Mouse (Mus musculus): Measurements from ENCODE around the gene Sobp. TPM values are rescaled to one million over a fixed set of nuclear protein-coding genes. Genes with fewer than 3 reads are reported as not detected.

Sobp gene
- total RNA-seq, 1 experiment = 0.31 TPM

GRCm38 (mm10) chr10:42989910-42990309 is 184.4 kb downstream of the Sobp start:
- TF ChIP-seq MAFK (IDR thresholded peaks at IDR 0.05; ENCODE audit: insufficient read depth, low read depth, low read length) = no peak
- peak; percentile 75 for DNase-seq (ENCODE audit: low read depth, low spot score)
- Histone ChIP-seq H3K9ac (ENCODE audit: insufficient read depth, low read depth, low read length, poor library complexity, severe bottlenecking) (no peak overlapping the region), H3K4me3 (ENCODE audit: insufficient read depth in 1 of 2, low read depth in 1 of 2, low read length in 2 of 2, poor library complexity in 1 of 2, severe bottlenecking in 1 of 2) (no peak overlapping the region), H3K36me3 (ENCODE audit: control insufficient read depth, insufficient read depth, low read length, poor library complexity, severe bottlenecking) (no peaks in the 10 kb centered on the region), H3K9me3 (ENCODE audit: control insufficient read depth, insufficient read depth, low read depth, low read length) (no peaks in the 10 kb centered on the region), H3K4me1 (ENCODE audit: control insufficient read depth in 2 of 2, insufficient read depth in 2 of 2, low read length in 2 of 2, poor library complexity in 1 of 2) (peaks cover 0 to 4% of the 10 kb centered on the region in 2 experiments), H3K27ac (ENCODE audit: insufficient read depth, low read depth, low read length, poor library complexity, severe bottlenecking) (no peak overlapping the region)
- in situ Hi-C loops (cut with MboI; ENCODE audit: low sequenced_read_pairs in 2 of 2, unreplicated experiment in 2 of 2) = loop anchor here in 1 of 2 experiments (5.0 kb wide), 1 partner anchor 148 kb away; no protein-coding TSS in a partner anchor

- no peaks in the 10 kb centered on the region for H3K36me3 ChIP-seq (ENCODE audit: control insufficient read depth, insufficient read depth, low read length, poor library complexity, severe bottlenecking)
- no peak overlapping the region for H3K27ac ChIP-seq (ENCODE audit: insufficient read depth, low read depth, low read length, poor library complexity, severe bottlenecking)
- no peak overlapping the region for H3K4me3 ChIP-seq (ENCODE audit: insufficient read depth in 1 of 2, low read depth in 1 of 2, low read length in 2 of 2, poor library complexity in 1 of 2, severe bottlenecking in 1 of 2)
- H3K9me3 ChIP-seq (ENCODE audit: control insufficient read depth, insufficient read depth, low read depth, low read length) = no peaks in the 10 kb centered on the region
- H3K4me1 ChIP-seq (ENCODE audit: control insufficient read depth in 2 of 2, insufficient read depth in 2 of 2, low read length in 2 of 2, poor library complexity in 1 of 2) = peaks cover 0 to 4% of the 10 kb centered on the region in 2 experiments; a peak in 3 of 4 replicates
- no peak for DNase-seq (ENCODE audit: low read depth, low spot score)
- no peak overlapping the region for H3K9ac ChIP-seq (ENCODE audit: insufficient read depth, low read depth, low read length, poor library complexity, severe bottlenecking)
- no peak for TF ChIP-seq ZNF384 (IDR thresholded peaks at IDR 0.05; ENCODE audit: low read depth, low read length)
- no peak for TF ChIP-seq HCFC1 (IDR thresholded peaks at IDR 0.05; ENCODE audit: borderline replicate concordance, insufficient read depth, low read length)
- TF ChIP-seq ZC3H11A (IDR thresholded peaks at IDR 0.05; ENCODE audit: borderline replicate concordance, low read depth, low read length) = no peak
- TF ChIP-seq CHD2 (IDR thresholded peaks at IDR 0.05; ENCODE audit: low read depth, low read length) = no peak
- in situ Hi-C loops (cut with MboI; ENCODE audit: low sequenced_read_pairs in 2 of 2, unreplicated experiment in 2 of 2) = loop anchor here in 1 of 2 experiments (5.0 kb wide), 1 partner anchor 146 kb away; no protein-coding TSS in a partner anchor
These were observed 185.7 kb downstream of the Sobp start for GRCm38 (mm10) chr10:42988627-42989026.

- no peak overlapping the region for H3K4me3 ChIP-seq (ENCODE audit: insufficient read depth in 1 of 2, low read depth in 1 of 2, low read length in 2 of 2, poor library complexity in 1 of 2, severe bottlenecking in 1 of 2)
- no peaks in the 10 kb centered on the region for H3K9me3 ChIP-seq (ENCODE audit: control insufficient read depth, insufficient read depth, low read depth, low read length)
- in situ Hi-C loops (cut with MboI; ENCODE audit: low sequenced_read_pairs in 2 of 2, unreplicated experiment in 2 of 2) = loop anchor here in 1 of 2 experiments (5.0 kb wide), 1 partner anchor 145 kb away; no protein-coding TSS in a partner anchor
- no peak for DNase-seq (ENCODE audit: low read depth, low spot score)
- H3K27ac ChIP-seq (ENCODE audit: insufficient read depth, low read depth, low read length, poor library complexity, severe bottlenecking) = no peak overlapping the region
- H3K9ac ChIP-seq (ENCODE audit: insufficient read depth, low read depth, low read length, poor library complexity, severe bottlenecking) = no peak overlapping the region
- H3K36me3 ChIP-seq (ENCODE audit: control insufficient read depth, insufficient read depth, low read length, poor library complexity, severe bottlenecking) = no peaks in the 10 kb centered on the region
- H3K4me1 ChIP-seq (ENCODE audit: control insufficient read depth in 2 of 2, insufficient read depth in 2 of 2, low read length in 2 of 2, poor library complexity in 1 of 2) = peaks cover 0 to 4% of the 10 kb centered on the region in 2 experiments; a peak in 3 of 4 replicates
- TF ChIP-seq MAFK (IDR thresholded peaks at IDR 0.05; ENCODE audit: insufficient read depth, low read depth, low read length) = no peak
- no peak for TF ChIP-seq ZNF384 (IDR thresholded peaks at IDR 0.05; ENCODE audit: low read depth, low read length)
- peak; percentile 65; the same call in 1 of the 2 replicates for TF ChIP-seq ZC3H11A (IDR thresholded peaks at IDR 0.05; ENCODE audit: borderline replicate concordance, low read depth, low read length)
- no peak for TF ChIP-seq HCFC1 (IDR thresholded peaks at IDR 0.05; ENCODE audit: borderline replicate concordance, insufficient read depth, low read length)
- no peak for TF ChIP-seq CHD2 (IDR thresholded peaks at IDR 0.05; ENCODE audit: low read depth, low read length)
These were observed 186.7 kb downstream of the Sobp start for GRCm38 (mm10) chr10:42987594-42988052.

GRCm38 (mm10) chr10:42984886-42985285 is 189.4 kb downstream of the Sobp start:
- H3K9ac ChIP-seq (ENCODE audit: insufficient read depth, low read depth, low read length, poor library complexity, severe bottlenecking) = no peak overlapping the region
- no peak overlapping the region for H3K27ac ChIP-seq (ENCODE audit: insufficient read depth, low read depth, low read length, poor library complexity, severe bottlenecking)
- DNase-seq (ENCODE audit: low read depth, low spot score) = no peak
- H3K9me3 ChIP-seq (ENCODE audit: control insufficient read depth, insufficient read depth, low read depth, low read length) = no peaks in the 10 kb centered on the region
- in situ Hi-C loops (cut with MboI; ENCODE audit: low sequenced_read_pairs in 2 of 2, unreplicated experiment in 2 of 2) = loop anchor here in 1 of 2 experiments (5.0 kb wide), 1 partner anchor 143 kb away; no protein-coding TSS in a partner anchor
- no peaks in the 10 kb centered on the region for H3K36me3 ChIP-seq (ENCODE audit: control insufficient read depth, insufficient read depth, low read length, poor library complexity, severe bottlenecking)
- no peak overlapping the region for H3K4me3 ChIP-seq (ENCODE audit: insufficient read depth in 1 of 2, low read depth in 1 of 2, low read length in 2 of 2, poor library complexity in 1 of 2, severe bottlenecking in 1 of 2)
- no peak for TF ChIP-seq HCFC1 (IDR thresholded peaks at IDR 0.05; ENCODE audit: borderline replicate concordance, insufficient read depth, low read length)
- no peak for TF ChIP-seq MAFK (IDR thresholded peaks at IDR 0.05; ENCODE audit: insufficient read depth, low read depth, low read length)
- TF ChIP-seq CHD2 (IDR thresholded peaks at IDR 0.05; ENCODE audit: low read depth, low read length) = no peak
- TF ChIP-seq ZC3H11A (IDR thresholded peaks at IDR 0.05; ENCODE audit: borderline replicate concordance, low read depth, low read length) = no peak
- no peak for TF ChIP-seq ZNF384 (IDR thresholded peaks at IDR 0.05; ENCODE audit: low read depth, low read length)
- H3K4me1 ChIP-seq (ENCODE audit: control insufficient read depth in 2 of 2, insufficient read depth in 2 of 2, low read length in 2 of 2, poor library complexity in 1 of 2) = peaks cover 0 to 4% of the 10 kb centered on the region in 2 experiments; a peak in 3 of 4 replicates
